Mouse (Mus musculus): ENCODE results near the gene Gart. TPM values are rescaled to one million over a fixed set of nuclear protein-coding genes. Genes with fewer than 3 reads are reported as not detected.

Gene Gart
- polyA plus RNA-seq, 1 experiment from 2014 or later = 55.2 TPM

DNA sequence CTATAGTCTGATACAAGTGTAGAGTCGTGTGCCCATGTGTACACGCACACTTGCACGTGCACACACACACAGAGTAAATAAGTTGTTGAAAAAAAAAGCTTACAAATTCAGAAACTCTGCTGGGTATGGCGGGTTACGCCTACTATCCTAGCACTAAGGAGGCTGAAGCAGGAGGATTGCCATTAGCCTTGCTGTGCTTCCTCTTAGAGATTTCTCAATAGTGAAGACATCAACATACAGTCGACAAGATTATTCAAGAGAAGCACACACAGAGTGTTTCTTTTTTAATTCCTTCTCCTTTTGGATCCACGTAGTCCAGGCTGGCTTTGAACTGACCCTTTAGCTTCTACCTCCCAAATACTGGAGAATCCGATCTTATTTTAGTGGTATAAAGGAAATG lies 6.6 kb downstream of the Gart start:
- no peak for ATAC-seq
- Histone ChIP-seq H3K9me3 (replicated peaks; ENCODE audit: control insufficient read depth, low read length, poor library complexity, severe bottlenecking) (no peaks in the 10 kb centered on the region), H3K36me3 (ENCODE audit: control insufficient read depth, insufficient read depth, low read length) (peaks cover 38% of the 10 kb centered on the region), H3K4me3 (ENCODE audit: low read depth, low read length) (no peak overlapping the region), H3K4me2 (ENCODE audit: low read length) (no peak overlapping the region), H3K27ac (ENCODE audit: low read length) (no peak overlapping the region), H3K4me1 (ENCODE audit: control insufficient read depth, insufficient read depth, low read length) (no peaks in the 10 kb centered on the region; the same call in 1 of the 2 replicates), H3K27me3 (ENCODE audit: control insufficient read depth, insufficient read depth, low read depth, low read length) (no peaks in the 10 kb centered on the region), H3K9ac (ENCODE audit: low read depth, low read length) (no peak overlapping the region)
- 96% methylated on average over 8 of the region's 8 CpGs for WGBS

DNA sequence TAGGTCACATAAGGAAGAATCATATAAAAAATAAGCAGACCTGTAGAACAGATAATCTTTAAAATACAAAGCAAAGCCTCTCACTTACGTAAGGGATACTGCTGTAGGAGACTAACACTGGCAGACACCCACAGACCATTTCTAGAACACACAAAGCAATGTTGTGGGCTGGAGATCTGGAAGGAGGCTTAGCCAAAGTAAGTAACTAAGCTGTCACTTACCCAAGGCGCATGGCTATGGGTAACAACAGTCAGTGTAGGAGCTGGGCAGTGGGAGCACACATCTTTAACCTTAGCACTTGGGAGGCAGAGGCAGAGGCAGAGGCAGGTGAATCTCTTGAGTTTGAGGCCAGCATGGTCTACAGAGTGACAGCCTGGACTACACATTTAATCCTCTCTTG lies 7.1 kb downstream of the Gart start:
- 98% methylated on average over 2 of the region's 2 CpGs for WGBS
- Histone ChIP-seq H3K9ac (ENCODE audit: low read depth, low read length) (no peak overlapping the region), H3K4me2 (ENCODE audit: low read length) (no peak overlapping the region), H3K4me1 (ENCODE audit: control insufficient read depth, insufficient read depth, low read length) (no peaks in the 10 kb centered on the region; the same call in 1 of the 2 replicates), H3K36me3 (ENCODE audit: control insufficient read depth, insufficient read depth, low read length) (peaks cover 38% of the 10 kb centered on the region), H3K9me3 (replicated peaks; ENCODE audit: control insufficient read depth, low read length, poor library complexity, severe bottlenecking) (no peaks in the 10 kb centered on the region), H3K27me3 (ENCODE audit: control insufficient read depth, insufficient read depth, low read depth, low read length) (no peaks in the 10 kb centered on the region), H3K4me3 (ENCODE audit: low read depth, low read length) (no peak overlapping the region), H3K27ac (ENCODE audit: low read length) (no peak overlapping the region)
- no peak for ATAC-seq

DNA sequence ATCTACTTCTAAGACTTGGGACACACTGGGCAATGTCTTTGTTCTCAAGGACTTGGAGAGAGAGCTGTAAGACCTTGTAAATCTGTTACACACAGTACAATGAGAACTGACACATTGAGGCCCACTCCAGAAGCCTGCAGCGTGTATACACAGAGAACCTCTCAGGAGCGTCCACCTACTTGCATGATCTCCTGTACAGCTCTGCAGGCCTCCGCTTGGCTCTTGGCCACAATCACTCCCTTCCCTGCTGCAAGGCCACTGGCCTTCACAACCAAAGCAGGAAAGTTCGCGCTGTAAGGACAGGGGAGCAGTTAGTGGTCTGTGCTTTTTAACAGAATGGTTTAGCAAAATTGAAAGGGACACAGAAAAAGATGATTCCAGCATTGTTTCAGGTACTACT lies 7.6 kb downstream of the Gart start:
- WGBS = 90% methylated on average over 5 of the region's 5 CpGs
- Histone ChIP-seq H3K27ac (ENCODE audit: low read length) (no peak overlapping the region), H3K36me3 (ENCODE audit: control insufficient read depth, insufficient read depth, low read length) (peaks cover 38% of the 10 kb centered on the region), H3K4me1 (ENCODE audit: control insufficient read depth, insufficient read depth, low read length) (no peaks in the 10 kb centered on the region; the same call in 1 of the 2 replicates), H3K9ac (ENCODE audit: low read depth, low read length) (no peak overlapping the region), H3K27me3 (ENCODE audit: control insufficient read depth, insufficient read depth, low read depth, low read length) (no peaks in the 10 kb centered on the region), H3K4me2 (ENCODE audit: low read length) (no peak overlapping the region), H3K4me3 (ENCODE audit: low read depth, low read length) (no peak overlapping the region), H3K9me3 (replicated peaks; ENCODE audit: control insufficient read depth, low read length, poor library complexity, severe bottlenecking) (no peaks in the 10 kb centered on the region)
- ATAC-seq = no peak

DNA sequence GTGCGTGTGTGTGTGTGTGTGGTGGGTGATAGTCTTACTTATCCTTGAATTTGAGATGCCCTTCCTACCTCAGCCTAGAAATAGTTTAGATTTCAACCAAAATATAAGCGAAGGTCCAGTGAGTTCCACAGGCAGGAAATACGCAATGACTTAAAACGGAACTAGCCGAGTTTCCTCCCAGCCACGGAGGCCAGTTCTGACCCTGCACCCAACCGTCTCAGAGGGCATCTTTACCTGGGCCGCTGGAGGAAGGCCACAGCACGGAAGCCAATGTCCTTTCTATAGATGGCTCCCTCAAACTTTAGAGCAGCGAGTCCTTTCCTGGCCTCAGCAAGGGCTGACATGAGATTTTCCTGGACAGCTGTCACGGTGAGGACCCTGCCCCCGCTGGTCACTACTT lies 13.1 kb downstream of the Gart start:
- H3K9me3 ChIP-seq (replicated peaks; ENCODE audit: control insufficient read depth, low read length, poor library complexity, severe bottlenecking) = no peaks in the 10 kb centered on the region
- no peak for ATAC-seq
- H3K4me2 ChIP-seq (ENCODE audit: low read length) = no peak overlapping the region
- H3K36me3 ChIP-seq (ENCODE audit: control insufficient read depth, insufficient read depth, low read length) = peaks cover 35% of the 10 kb centered on the region
- H3K27ac ChIP-seq (ENCODE audit: low read length) = no peak overlapping the region
- no peak overlapping the region for H3K4me3 ChIP-seq (ENCODE audit: low read depth, low read length)
- H3K9ac ChIP-seq (ENCODE audit: low read depth, low read length) = no peak overlapping the region
- H3K27me3 ChIP-seq (ENCODE audit: control insufficient read depth, insufficient read depth, low read depth, low read length) = no peaks in the 10 kb centered on the region
- no peaks in the 10 kb centered on the region for H3K4me1 ChIP-seq (ENCODE audit: control insufficient read depth, insufficient read depth, low read length)
- 91% methylated on average over 12 of the region's 12 CpGs for WGBS

DNA sequence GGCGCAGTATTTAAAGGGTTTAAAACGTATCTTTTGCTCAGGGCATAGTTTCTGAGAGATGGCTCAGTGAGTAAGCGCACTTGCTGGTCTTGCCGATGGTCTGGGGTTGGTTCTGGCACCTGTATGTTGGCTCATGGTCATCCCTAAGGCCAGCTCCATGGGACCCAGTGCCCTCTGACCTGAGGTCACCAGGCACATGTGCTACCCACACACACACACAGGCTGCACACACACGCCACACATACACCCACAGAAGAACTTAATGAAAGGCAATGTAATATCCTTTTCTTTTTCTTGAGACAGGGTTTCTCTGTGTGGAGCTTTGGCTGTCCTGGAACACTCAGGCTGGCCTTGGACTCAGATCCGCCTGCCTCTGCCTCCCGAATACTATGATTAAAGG lies 13.8 kb downstream of the Gart start:
- Histone ChIP-seq H3K27me3 (ENCODE audit: control insufficient read depth, insufficient read depth, low read depth, low read length) (no peaks in the 10 kb centered on the region), H3K36me3 (ENCODE audit: control insufficient read depth, insufficient read depth, low read length) (peaks cover 35% of the 10 kb centered on the region), H3K4me1 (ENCODE audit: control insufficient read depth, insufficient read depth, low read length) (no peaks in the 10 kb centered on the region), H3K4me3 (ENCODE audit: low read depth, low read length) (no peak overlapping the region), H3K27ac (ENCODE audit: low read length) (no peak overlapping the region), H3K4me2 (ENCODE audit: low read length) (no peak overlapping the region), H3K9ac (ENCODE audit: low read depth, low read length) (no peak overlapping the region), H3K9me3 (replicated peaks; ENCODE audit: control insufficient read depth, low read length, poor library complexity, severe bottlenecking) (no peaks in the 10 kb centered on the region)
- 97% methylated on average over 7 of the region's 7 CpGs for WGBS
- no peak for ATAC-seq

DNA sequence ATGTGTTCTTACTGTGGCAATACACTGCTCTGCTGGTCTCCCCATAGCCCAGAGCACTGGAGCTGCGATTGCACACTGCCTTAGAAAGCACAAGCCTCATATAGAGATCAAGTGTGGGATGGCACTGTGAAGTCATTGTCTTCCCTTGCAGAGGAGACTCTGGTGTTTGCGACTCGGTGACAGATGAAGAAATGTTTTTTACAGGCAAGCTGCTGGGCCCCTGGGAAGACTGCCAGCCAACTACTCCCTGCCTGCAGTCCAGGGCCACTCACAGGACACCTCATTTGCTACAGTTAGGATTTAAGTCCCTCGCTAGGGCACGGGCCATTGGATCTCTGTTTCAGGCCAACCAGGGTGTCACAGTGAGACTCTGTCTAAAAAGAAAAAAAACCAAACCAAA lies 14.3 kb downstream of the Gart start:
- H3K27me3 ChIP-seq (ENCODE audit: control insufficient read depth, insufficient read depth, low read depth, low read length) = no peaks in the 10 kb centered on the region
- H3K4me2 ChIP-seq (ENCODE audit: low read length) = no peak overlapping the region
- H3K4me1 ChIP-seq (ENCODE audit: control insufficient read depth, insufficient read depth, low read length) = no peaks in the 10 kb centered on the region
- H3K4me3 ChIP-seq (ENCODE audit: low read depth, low read length) = no peak overlapping the region
- H3K36me3 ChIP-seq (ENCODE audit: control insufficient read depth, insufficient read depth, low read length) = peaks cover 35% of the 10 kb centered on the region
- ATAC-seq = no peak
- H3K9me3 ChIP-seq (replicated peaks; ENCODE audit: control insufficient read depth, low read length, poor library complexity, severe bottlenecking) = no peaks in the 10 kb centered on the region
- no peak overlapping the region for H3K27ac ChIP-seq (ENCODE audit: low read length)
- 88% methylated on average over 5 of the region's 5 CpGs for WGBS
- no peak overlapping the region for H3K9ac ChIP-seq (ENCODE audit: low read depth, low read length)

DNA sequence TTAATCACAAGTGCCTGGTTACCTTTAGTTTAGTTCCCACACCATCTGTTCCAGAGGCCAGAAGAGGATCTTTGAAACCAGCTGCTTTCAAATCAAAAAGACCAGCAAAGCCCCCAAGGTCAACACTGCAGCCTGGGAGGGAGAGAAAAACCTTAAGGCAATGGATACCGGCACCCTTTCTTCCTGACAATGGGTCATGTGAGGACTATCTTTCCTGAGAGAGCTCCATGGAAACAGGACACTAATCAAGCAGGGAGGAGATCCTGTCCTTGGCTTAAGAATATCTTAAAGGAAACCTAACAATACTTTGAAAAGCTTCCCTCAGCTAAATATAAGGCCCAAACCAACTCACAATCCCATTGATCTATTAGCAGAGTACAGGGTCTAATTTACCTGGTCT lies 16.2 kb downstream of the Gart start:
- 63% methylated on average over 1 of the region's 1 CpGs for WGBS
- peaks cover 26% of the 10 kb centered on the region for H3K36me3 ChIP-seq (ENCODE audit: control insufficient read depth, insufficient read depth, low read length)

DNA sequence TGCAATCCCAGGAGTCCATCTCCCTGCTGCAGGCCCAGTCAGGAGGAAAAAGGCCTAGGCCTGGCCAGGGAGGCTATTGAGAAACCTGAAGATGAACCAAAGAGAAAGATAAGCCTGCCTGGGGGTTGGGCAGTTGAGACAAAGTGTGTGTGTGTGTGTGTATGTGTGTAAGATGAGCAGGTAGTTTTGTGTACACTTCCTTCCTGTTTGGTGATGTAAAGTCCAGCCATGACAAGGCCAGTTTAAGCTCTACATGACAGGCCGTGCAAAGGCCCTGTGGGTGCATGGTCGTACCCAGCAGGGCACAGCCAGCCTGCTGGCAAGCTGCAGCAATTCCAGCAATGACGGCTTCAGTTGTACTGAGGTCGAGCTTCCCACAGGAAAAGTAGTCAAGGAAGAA lies 17.0 kb downstream of the Gart start:
- Histone ChIP-seq H3K4me2 (ENCODE audit: low read length) (no peak overlapping the region), H3K9me3 (replicated peaks; ENCODE audit: control insufficient read depth, low read length, poor library complexity, severe bottlenecking) (no peaks in the 10 kb centered on the region), H3K4me1 (ENCODE audit: control insufficient read depth, insufficient read depth, low read length) (no peaks in the 10 kb centered on the region), H3K4me3 (ENCODE audit: low read depth, low read length) (no peak overlapping the region), H3K27me3 (ENCODE audit: control insufficient read depth, insufficient read depth, low read depth, low read length) (no peaks in the 10 kb centered on the region), H3K9ac (ENCODE audit: low read depth, low read length) (no peak overlapping the region), H3K36me3 (ENCODE audit: control insufficient read depth, insufficient read depth, low read length) (peaks cover 31% of the 10 kb centered on the region), H3K27ac (ENCODE audit: low read length) (no peak overlapping the region)
- WGBS = 93% methylated on average over 4 of the region's 4 CpGs
- no peak for ATAC-seq

More for the DNA sequence above, 16.2 kb downstream of the Gart start:
- Histone ChIP-seq H3K27ac (ENCODE audit: low read length) (no peak overlapping the region), H3K4me2 (ENCODE audit: low read length) (no peak overlapping the region), H3K27me3 (ENCODE audit: control insufficient read depth, insufficient read depth, low read depth, low read length) (no peaks in the 10 kb centered on the region), H3K9me3 (replicated peaks; ENCODE audit: control insufficient read depth, low read length, poor library complexity, severe bottlenecking) (no peaks in the 10 kb centered on the region), H3K4me3 (ENCODE audit: low read depth, low read length) (no peak overlapping the region), H3K9ac (ENCODE audit: low read depth, low read length) (no peak overlapping the region), H3K4me1 (ENCODE audit: control insufficient read depth, insufficient read depth, low read length) (no peaks in the 10 kb centered on the region)
- no peak for ATAC-seq

DNA sequence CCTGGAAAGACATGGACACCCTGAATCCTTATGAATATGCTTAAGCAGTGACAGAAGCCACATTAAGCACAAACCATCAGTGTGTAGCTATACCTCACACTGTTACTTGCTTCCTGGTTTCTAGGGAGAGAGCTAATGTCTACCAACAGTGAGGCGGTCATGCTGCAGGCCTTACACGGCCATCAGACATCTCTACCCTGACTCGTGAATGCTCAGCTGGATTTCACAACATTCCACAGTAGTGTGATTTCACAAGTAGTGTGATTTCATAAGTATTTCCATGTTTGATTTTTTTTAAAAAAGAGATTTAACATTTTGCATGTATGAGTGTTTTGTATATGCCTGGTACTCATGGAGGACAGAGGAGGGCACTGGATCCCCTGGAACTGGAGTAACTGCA lies 18.1 kb downstream of the Gart start:
- ATAC-seq = no peak
- WGBS = 90% methylated on average over 3 of the region's 3 CpGs
- Histone ChIP-seq H3K9ac (ENCODE audit: low read depth, low read length) (no peak overlapping the region), H3K4me3 (ENCODE audit: low read depth, low read length) (no peak overlapping the region), H3K27ac (ENCODE audit: low read length) (no peak overlapping the region), H3K36me3 (ENCODE audit: control insufficient read depth, insufficient read depth, low read length) (peaks cover 29% of the 10 kb centered on the region), H3K4me1 (ENCODE audit: control insufficient read depth, insufficient read depth, low read length) (no peaks in the 10 kb centered on the region), H3K4me2 (ENCODE audit: low read length) (no peak overlapping the region), H3K9me3 (replicated peaks; ENCODE audit: control insufficient read depth, low read length, poor library complexity, severe bottlenecking) (no peaks in the 10 kb centered on the region), H3K27me3 (ENCODE audit: control insufficient read depth, insufficient read depth, low read depth, low read length) (no peaks in the 10 kb centered on the region)

DNA sequence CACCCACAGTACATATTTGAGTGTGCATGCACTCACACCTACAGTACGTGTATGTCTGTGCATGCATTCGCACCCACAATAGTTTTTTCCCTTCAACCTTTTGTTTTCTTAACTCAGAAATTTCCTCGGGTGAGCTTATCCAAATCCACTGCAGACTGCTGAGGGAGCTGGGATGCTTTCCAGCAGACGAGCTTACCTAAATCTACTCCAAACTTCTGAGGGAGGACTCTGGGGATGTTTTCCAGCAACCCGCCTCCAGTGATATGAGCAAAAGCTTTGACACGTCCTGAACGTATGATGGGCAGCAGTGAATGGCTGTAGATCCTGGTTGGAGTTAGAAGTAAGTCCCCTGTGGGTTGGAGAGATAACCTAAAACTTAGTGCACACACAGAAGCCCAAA lies 18.9 kb downstream of the Gart start:
- H3K27ac ChIP-seq (ENCODE audit: low read length) = no peak overlapping the region
- no peaks in the 10 kb centered on the region for H3K27me3 ChIP-seq (ENCODE audit: control insufficient read depth, insufficient read depth, low read depth, low read length)
- H3K9ac ChIP-seq (ENCODE audit: low read depth, low read length) = no peak overlapping the region
- WGBS = 91% methylated on average over 7 of the region's 7 CpGs
- no peak overlapping the region for H3K4me2 ChIP-seq (ENCODE audit: low read length)
- peaks cover 27% of the 10 kb centered on the region for H3K36me3 ChIP-seq (ENCODE audit: control insufficient read depth, insufficient read depth, low read length)
- ATAC-seq = no peak
- H3K4me3 ChIP-seq (ENCODE audit: low read depth, low read length) = no peak overlapping the region
- no peaks in the 10 kb centered on the region for H3K4me1 ChIP-seq (ENCODE audit: control insufficient read depth, insufficient read depth, low read length)
- no peaks in the 10 kb centered on the region for H3K9me3 ChIP-seq (replicated peaks; ENCODE audit: control insufficient read depth, low read length, poor library complexity, severe bottlenecking)

All from midbrain, embryonic 16.5 days (tissue).